Mouse (Mus musculus): ENCODE measurements around the gene Neurl2.
A peak's percentile ranks its signal among the peaks of the same experiment; 100 is the strongest.
"Not testable (repeated sequence)": the region's sequence is repeated elsewhere in the genome, so short reads cannot be mapped to it uniquely, and the experiment has no call there.

Gene Neurl2

DNA sequence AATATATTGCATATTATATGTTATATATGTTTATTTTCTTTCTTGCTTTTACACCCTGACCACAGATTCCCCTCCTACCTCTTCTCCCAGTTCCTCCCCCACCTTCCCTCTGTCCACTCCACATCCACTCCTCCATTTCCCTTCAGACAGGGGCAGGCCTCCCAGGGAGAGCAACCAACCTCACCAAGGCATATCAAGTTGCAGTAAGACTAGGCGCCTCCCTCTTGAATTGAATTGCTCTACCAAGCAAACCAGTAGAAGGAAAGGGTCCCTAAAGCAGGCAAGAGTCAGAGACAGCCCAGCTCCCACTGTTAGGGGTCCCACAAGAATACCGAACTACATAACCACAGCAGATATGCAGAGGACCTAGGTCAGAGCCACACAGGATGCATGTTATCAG is 25.9 kb upstream of the Neurl2 start:
- DNase-seq (ENCODE audit: low spot score in 2 of 2) = no peak

DNA sequence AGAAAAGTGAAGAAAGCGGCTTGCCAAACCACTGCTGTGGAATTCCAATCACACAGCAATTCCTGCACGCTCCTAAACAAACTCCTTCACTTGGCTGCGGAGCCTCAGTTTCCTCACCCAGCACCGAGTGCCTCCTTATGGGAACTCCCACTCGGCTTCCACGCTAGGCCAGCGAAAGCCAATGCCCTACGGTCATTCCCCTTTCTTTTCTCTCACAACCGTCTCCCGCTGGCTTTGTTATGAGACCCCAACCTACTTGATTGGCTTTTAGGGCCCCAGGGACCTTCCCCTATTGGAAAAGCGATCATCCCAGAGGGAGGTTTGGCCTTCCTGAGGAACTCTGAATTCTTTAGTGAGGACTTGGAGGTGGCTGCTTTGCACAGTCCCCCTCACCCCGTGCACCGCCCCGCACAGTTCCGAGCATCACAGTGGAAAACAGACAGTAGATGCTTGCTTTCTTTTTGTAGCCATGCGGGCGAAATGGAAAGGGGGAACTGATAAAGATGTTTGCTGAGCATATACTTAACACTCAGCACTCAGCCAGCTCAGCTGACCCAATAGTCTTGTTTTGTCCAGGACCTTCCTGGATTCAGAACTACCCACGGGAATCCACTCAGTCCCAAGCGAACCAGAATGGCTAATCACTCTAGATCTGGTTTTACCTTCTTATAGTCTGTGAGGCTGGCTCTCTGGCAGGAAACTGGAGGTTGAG is 24.7 kb upstream of the Neurl2 start:
- DNase-seq (ENCODE audit: low spot score in 2 of 2) = no peak

DNA sequence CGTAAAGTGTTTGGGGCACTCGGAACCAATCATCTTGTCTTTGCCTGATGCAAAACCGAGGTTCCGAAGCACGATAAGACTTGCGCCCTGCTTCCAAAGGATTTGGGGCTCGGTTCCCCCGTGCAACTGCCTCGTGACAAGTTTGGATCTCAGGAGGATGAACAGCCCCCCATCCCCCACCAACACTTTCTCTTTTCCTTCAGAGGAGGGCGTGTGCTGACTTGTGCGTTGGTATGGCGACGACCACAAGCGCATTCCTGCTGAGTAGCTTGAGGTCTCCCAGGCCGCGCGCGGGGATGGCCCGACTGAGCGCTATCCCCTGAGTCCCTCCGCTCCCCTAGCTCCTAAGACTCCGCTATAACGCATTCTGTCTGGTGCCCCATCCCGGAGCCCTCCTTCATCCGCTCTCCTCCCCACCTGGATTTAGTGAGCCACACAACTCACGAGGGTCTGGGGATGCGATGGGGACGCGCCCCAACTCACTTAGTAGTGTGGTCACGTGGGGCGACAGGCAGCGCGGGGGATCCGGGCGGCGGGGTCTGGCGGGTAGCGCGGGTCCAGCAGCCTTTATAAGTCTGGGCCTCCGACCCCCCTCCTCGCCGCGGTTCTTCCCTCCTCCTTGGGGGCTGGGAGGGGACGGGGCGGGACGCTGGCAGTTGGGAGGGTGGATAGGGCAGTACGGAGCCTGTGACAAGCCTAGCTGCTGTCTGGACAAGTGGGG is 24.0 kb upstream of the Neurl2 start, which contains the start of gene Pltp:
Gene Pltp, minus strand, starts transcription at position 611 of the 721 bp plus-strand sequence.
- DNase-seq (ENCODE audit: low spot score in 2 of 2) = peak; percentile 64 to 72

DNA sequence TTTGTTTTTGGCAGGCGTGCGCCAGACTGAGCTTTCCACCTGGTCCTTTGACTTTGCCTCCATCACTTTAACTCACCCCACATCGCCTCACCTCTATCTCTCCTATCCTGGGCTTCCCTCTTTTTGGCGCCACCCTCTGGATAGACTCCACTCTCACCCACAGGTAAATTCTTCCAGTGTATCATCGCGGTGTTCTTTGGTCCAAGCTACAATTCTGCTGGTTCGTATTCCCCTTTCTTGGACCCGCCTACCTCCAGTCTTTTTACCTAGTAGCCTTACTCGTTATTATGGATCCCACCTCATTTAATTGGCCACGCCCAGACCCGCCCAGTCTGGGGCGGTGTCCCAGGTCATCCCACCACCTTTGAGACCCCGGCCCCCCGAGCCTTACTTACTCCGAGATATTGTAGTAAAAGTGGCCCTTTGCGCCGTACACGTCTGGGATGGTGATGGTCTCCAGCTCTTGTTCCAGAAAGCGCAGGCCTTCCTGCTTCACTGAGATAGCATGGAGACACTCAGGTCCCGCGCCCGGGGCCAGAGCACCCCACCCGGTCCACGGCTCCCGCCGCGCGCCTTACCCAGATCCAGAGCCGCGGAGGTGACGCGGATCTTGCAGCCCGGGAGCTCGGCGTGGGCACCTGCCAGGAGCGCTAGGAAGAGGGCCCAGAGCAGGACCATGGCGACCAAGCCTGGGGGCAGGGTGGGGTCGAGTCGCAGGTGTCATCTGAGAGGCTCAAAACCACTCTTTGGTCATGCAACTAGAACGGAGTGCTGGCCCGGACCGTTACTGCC is 23.2 kb upstream of the Neurl2 start:
- no peak for DNase-seq (ENCODE audit: low spot score in 2 of 2)

DNA sequence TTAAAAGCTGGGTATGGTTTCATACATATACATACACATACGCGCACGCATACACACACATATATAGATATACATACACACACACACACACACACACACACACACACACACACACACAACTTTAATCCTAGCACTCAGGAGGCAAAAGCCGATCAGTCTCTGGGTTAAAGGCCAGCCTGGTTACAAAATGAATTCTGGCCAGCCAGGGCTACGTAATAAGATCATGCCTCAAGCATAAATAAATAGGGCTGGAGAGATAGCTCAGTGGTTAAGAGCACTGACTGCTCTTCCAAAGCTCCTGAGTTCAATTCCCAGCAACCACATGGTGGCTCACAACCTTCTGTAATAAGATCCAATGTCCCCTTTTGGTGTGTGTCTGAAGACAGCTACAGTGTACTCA is 22.3 kb upstream of the Neurl2 start:
- DNase-seq (ENCODE audit: low spot score in 2 of 2) = not testable (repeated sequence)

DNA sequence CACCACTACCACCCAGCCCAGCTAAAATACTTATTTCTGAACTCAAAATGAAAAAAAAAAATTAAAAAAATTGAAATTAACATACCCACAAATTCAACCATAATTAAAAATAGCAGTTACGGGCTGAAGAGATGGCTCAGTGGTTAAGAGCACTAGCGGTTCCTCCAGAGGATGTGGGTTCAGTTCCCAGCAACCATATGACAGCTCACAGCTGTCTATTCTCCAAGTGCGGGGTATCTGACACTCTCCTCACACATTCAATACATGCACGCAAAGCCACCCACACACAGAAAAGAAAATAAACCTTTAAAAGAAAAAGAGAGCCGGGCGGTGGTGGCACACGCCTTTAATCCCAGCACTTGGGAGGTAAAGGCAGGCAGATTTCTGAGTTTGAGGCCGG is 16.8 kb upstream of the Neurl2 start:
- no peak for DNase-seq (ENCODE audit: low spot score in 2 of 2)

DNA sequence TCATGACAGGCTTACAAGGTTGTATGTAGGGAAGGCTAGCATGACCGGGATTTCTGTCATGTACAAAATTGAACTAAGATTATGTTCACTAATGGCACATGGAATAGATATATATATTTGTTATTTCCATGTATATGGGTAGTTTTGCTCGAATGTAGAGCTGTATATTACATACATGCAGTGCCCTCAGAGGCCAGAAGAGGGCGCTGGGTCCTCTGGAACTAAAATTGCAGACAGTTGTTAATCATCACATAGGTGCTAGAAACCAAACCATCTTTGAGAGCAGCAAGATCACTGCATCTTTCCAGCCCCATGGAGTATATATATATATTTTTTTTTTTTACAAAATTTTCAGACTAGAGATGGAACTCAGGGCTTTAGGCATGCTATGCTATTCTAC is 12.5 kb upstream of the Neurl2 start:
- no peak for DNase-seq (ENCODE audit: low spot score in 2 of 2)

DNA sequence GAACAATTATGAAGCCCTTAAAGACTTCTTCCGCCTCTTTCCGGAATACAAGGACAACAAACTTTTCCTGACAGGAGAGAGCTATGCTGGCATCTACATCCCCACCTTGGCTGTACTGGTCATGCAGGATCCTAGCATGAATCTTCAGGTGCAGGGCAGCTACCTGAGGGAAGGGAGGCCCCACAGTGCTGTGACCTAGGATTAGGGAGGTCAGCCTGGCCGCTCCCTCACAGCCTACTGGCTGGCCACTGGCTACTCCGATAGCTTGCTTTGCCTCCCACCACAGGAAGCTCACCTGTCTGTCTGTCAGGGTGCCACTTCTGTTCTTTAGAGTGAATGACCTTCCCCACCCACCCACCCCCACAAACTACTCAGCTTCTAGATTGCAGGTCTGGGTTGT is 1.9 kb upstream of the Neurl2 start:
- DNase-seq (ENCODE audit: low spot score in 2 of 2) = no peak

DNA sequence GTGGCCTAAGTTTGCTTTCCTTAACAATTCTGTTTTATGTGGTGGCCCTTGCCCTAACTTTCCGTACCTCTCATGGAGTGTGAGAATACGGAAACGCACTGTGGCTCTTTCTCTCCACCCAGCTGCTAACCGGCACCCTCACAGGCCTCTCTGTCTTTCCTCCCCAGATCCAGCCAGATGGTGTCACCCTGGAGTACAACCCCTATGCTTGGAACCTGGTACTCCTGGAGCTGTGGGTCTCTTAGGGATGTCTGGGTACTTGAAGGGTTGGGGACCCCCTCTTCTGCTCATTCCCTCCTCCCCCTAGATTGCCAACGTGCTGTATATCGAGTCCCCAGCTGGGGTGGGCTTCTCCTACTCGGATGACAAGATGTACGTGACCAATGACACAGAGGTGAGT is 1.3 kb upstream of the Neurl2 start:
- no peak for DNase-seq (ENCODE audit: low spot score in 2 of 2)

DNA sequence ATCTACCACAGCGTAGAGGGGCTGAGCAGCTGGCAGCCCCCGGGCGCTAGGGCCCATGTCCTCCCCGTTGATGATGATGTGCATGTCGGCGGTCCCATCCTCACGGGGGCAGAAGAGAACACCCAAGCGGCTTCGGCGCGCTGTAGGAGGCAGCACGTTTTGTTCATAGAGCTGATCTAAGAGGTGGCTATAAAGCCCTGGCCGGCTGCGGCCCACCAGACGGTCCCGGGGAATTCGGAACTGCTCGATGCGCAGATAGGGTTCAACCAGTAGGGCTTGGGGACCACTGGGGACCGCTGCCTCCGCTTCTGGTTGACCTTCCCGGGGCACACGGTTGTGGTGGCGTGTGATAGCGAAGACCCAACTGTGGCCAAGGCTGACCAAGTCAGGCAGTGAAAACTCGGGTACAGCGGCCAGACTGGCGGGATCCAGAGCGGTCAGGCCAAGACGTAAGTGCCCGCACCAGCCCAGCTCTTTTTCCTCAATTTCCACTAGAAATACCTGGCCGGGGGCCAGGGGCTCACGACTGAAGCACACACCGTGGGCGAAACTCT is 431 bp downstream of the Neurl2 start, which contains the start of gene Ctsa:
Gene Ctsa, plus strand, starts transcription at position 126 of the 554 bp plus-strand sequence.
- peak; percentile 71 to 80 for DNase-seq (ENCODE audit: low spot score in 2 of 2)

DNA sequence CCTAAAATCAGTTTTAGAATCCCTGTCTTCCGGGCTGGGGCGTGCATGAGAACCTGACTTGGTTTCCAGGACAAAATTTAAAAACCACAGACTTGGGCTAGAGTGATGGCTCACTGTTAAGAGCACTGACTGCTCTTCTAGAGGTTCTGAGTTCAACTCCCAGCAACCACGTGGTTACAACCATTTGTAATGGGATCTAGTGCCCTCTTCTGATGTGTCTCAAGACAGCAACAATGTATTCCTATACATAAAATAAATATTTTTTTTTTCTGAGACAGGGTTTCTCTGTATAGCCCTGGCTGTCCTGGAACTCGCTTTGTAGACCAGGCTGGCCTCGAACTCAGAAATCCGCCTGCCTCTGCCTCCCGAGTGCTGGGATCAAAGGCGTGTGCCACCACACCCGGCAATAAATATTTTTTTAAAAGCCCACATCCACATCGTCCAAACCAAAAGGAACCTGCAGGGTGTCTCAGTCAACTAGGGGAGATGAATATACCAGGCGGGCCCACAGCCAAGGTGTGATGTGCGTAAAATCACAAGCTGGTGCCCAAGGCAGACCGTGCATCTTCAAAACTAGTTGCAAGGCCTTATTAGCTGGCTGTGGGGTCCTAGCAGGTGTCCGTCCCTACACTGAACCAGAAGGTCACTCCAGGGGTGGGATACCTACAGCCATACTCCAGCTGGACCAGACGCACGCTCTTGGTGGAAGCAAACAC is 1.1 kb downstream of the Neurl2 start:
- DNase-seq (ENCODE audit: low spot score in 2 of 2) = no peak

DNA sequence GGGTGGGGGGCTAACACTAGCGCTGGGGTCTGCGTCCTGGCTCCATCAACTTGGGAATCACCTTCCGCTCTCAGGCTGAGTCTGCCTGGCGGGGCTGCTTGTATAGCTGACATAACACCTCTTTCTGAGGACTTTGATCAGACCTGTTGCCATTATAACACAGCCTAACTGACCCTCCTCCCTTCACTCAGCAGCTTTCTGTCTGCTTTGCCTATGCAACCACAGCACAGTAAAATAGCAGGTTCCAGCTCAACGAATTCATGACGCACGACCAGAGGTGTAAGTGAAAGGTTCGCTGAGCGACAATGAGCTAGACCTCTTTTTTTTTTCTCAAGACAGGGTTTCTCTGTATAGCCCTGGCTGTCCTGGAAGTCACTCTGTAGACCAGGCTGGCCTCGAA is 2.2 kb downstream of the Neurl2 start:
- DNase-seq (ENCODE audit: low spot score in 2 of 2) = no peak

DNA sequence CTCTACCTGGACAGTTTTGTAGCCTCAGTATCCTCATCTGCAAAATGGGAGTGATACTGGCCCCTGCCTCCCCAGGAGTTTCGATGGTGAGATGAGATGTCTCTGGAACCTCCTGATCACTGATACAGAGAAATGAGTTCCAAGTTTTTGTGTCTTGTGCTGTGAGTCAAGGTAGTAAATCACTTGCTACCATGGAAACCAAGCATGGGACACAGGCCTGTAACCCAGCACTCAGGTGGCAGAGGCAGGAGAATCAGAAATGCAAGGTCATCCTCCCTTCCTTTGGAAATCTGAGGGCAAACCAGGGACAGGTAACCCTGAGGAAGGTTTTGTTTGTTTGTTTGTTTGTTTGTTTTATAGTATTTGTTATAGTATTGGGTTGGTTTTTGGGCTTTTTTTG is 4.2 kb downstream of the Neurl2 start:
- no peak for DNase-seq (ENCODE audit: low spot score in 2 of 2)

DNA sequence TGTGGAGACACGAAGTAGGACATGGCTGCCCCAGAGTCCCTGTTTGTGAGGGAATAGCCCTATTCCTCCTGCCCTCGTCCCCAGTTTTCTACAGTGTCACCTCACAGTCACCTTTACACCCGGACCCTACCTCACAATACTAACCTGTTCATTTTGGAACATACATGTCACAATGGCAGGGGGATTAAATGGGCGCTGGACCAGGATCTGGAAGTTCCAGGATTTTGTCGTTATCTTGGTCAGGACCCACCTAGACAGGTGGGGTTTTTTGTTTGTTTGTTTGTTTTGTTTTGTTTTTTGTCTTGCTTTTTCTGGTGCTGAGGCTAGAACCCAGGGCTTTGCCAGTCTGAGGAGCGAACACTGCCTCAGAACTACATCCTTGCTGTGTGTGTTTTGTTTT is 4.8 kb downstream of the Neurl2 start, which contains the start of gene Spata25:
Gene Spata25, minus strand, starts transcription at position 101 of the 400 bp plus-strand sequence.
- DNase-seq (ENCODE audit: low spot score in 2 of 2) = no peak

DNA sequence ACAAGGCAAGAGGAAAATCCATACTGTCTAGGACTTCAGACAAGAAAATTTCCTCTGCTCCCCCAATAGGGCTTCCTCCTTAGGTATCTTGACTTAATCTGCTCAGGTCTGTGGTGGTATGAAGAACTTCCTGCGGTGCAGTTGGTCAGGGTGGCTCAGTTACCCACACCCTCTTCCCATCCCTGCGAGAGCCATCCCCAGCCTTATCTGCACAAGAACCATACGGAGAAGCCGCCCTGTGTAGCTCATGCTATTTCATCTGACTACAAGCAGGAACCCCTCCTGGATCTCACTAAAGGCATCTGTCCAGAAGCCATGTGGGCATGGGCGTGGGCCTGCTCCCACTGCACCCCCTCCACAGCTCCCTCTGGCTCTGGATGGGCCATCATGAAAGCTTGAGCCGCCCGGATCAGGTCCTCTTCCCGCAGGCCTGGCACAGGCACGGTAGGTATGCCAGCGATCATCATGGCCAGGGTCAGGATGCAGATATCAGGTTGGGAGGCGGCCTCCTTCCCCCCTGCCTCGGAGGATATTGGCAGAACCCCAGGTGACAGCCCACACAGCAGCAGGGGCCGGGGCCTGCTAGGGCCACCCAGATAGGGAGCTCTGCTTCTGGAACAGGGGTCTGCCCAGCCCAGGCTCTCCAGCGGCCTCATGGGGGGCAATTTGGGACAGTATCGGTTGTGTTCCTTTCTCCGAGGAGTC is 6.0 kb downstream of the Neurl2 start:
- DNase-seq (ENCODE audit: low spot score in 2 of 2) = no peak

DNA sequence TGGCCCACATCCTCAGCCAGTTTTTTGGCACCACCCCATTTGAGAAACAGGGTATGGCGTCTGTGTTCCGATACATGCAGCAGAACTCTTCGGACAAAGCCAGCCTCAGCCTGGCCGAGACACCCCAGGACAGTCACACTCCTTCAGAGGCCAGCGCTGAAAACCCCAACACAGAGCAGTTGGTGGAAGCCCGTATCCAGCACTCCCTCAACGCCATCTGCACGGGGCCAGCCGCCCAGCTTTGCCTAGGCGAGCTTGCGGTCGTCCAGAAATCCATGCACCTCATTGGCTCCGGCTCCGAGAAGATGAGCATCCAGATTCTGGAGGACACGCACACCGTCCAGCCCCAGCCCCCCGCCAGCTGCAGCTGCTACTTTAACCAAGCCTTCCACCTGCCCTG is 7.7 kb downstream of the Neurl2 start:
- no peak for DNase-seq (ENCODE audit: low spot score in 2 of 2)

DNA sequence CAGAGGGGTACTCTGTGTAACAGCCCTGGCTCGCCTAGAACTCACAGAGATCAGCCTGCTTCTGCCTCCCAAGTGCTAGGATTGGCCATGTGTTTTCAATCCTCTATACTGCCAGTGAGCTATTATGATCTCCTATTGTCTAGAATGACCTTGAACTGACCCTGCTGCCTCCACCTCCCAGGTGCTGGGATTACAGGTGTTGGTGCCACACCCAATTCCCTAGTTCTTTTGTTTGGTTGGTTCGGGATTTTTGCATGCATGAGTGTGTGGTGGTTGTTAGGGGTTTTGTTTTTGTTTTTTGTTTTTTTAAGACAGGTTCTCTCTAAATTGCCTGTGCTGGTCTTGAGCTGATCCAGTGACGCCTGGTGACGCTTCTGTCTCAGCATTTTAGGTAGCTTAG is 9.3 kb downstream of the Neurl2 start:
- no peak for DNase-seq (ENCODE audit: low spot score in 2 of 2)

DNA sequence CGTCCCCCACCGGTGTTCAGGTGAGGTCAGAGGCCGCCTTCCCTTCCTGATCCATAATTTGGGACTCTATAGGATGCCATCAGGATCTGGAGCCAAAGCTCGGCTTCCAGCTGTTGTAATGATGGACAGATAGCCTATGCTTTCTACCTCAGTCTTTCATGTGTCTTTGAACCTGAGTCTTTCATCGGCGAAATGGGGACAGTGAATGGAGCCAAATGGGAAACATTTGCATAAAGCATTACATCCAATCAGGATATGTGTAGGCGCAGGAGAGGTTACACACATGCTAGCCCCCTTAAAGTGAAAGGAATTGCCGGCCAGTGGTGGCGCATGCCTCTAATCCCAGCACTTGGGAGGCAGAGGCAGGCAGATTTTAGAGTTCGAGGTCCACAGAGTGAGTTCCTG is 10.1 kb downstream of the Neurl2 start:
- DNase-seq (ENCODE audit: low spot score in 2 of 2) = no peak

DNA sequence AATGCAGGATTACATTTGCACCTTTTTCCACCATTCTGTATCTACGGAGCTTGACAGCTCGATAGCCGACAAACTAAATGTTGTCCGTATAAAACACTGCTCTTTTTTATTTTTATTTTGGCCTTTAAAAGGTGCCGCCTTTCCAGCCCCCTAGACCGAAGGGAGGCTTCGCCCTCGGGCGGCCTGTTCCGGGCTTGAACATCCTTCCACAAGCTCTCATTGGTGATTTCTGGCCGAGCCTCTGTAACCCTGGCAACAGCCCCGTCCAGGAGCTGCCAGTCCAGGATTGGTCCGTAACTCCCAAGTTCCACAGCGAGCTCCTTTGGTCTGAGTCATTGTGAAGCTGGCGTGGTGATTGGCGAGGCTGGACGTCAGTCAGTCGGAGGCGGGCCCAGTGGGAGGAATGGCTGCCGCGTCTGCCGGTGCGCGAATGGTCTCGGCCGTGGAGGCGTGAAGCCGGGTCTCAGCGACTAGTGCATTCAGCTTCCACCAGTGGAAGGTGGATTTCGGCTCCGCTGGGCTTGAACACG is 10.6 kb downstream of the Neurl2 start, which contains the start of gene Zswim1:
Gene Zswim1, plus strand, starts transcription at position 51 of the 530 bp plus-strand sequence.
- DNase-seq (ENCODE audit: low spot score in 2 of 2) = peak; percentile 99 to 100

DNA sequence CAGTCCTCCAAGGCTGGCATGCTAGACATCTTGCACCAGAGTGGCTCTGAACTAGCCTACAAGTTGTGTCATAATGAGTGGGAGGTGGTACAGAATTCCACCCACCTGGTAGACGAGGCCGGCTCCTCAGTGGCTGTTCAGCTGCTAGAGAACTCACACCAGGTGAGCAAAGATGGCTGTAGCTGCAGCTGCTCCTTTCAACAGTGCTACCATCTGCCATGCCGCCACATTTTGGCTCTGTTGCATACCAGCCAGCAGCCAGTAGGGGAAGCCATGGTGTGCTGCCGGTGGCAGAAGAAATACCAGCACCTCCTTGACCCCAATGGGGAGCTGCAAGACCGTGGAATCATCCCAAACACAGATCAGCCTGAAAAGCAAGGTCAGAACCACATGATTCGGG is 12.2 kb downstream of the Neurl2 start:
- DNase-seq (ENCODE audit: low spot score in 2 of 2) = no peak
